Mouse (Mus musculus): Measurements from ENCODE around the gene Accsl. TPM values are rescaled to one million over a fixed set of nuclear protein-coding genes. Genes with fewer than 3 reads are reported as not detected.

Gene Accsl
- polyA plus RNA-seq, 1 experiment from 2014 or later = not detected

DNA sequence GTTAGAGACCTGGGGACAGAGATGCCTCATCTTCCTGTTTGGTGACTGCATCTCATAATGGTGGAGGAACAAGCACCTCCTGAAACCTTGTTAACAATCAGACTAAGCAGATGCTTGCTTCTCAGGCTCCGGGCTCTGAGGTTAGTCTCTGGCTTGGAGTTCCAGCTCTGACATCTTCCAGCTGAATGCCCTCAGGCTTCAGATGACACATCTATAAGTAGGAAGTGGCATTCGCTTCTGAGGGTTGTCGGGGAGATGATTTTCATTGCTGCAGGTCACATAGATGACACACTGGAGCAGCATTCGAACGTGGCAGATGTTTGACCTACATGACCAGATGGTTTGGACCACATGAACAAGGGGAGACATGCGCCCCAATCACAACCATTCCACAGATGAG, 19.4 kb upstream of the Accsl start:
- Histone ChIP-seq H3K4me3 (ENCODE audit: low read depth, low read length) (no peak overlapping the region), H3K36me3 (ENCODE audit: control insufficient read depth, insufficient read depth) (no peaks in the 10 kb centered on the region), H3K9me3 (ENCODE audit: control insufficient read depth) (no peaks in the 10 kb centered on the region), H3K4me1 (replicated peaks; ENCODE audit: control insufficient read depth, insufficient read depth, low read length) (no peaks in the 10 kb centered on the region), H3K27me3 (replicated peaks; ENCODE audit: control insufficient read depth, insufficient read depth, low read length) (no peaks in the 10 kb centered on the region), H3K27ac (ENCODE audit: low read depth, low read length) (no peak overlapping the region), H3K9ac (ENCODE audit: low read depth, low read length) (no peak overlapping the region), H3K4me2 (replicated peaks; ENCODE audit: low read depth) (no peak overlapping the region)
- no peak for TF ChIP-seq CTCF (IDR thresholded peaks at IDR 0.05; ENCODE audit: low read depth)
- 83% methylated on average over 6 of the region's 6 CpGs for whole genome bisulfite sequencing
- no peak for ATAC-seq

DNA sequence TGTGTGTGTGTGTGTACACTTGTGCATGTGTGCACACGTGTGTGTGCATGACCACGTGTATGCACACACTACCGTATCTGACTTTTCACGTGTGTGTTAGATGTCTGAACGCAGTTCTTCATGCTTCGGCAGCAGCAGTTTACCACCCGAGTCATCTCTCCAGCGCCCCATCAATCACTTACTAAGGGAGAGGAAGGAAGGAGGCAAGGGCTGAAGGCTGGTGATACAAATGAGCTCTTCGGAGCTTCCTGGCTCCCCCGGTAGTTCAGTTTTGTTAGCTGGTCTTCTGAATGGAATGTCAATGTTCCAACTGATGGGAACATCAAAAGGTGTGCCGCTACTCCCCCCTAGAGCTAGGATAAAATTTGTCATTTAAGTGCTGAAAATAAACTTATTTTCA, 18.3 kb upstream of the Accsl start:
- H3K36me3 ChIP-seq (ENCODE audit: control insufficient read depth, insufficient read depth) = no peaks in the 10 kb centered on the region
- H3K4me3 ChIP-seq (ENCODE audit: low read depth, low read length) = no peak overlapping the region
- WGBS = 50% methylated on average over 11 of the region's 11 CpGs
- H3K9ac ChIP-seq (ENCODE audit: low read depth, low read length) = no peak overlapping the region
- H3K27ac ChIP-seq (ENCODE audit: low read depth, low read length) = no peak overlapping the region
- no peak for TF ChIP-seq CTCF (IDR thresholded peaks at IDR 0.05; ENCODE audit: low read depth)
- H3K9me3 ChIP-seq (ENCODE audit: control insufficient read depth) = no peaks in the 10 kb centered on the region
- no peaks in the 10 kb centered on the region for H3K4me1 ChIP-seq (replicated peaks; ENCODE audit: control insufficient read depth, insufficient read depth, low read length)
- no peaks in the 10 kb centered on the region for H3K27me3 ChIP-seq (replicated peaks; ENCODE audit: control insufficient read depth, insufficient read depth, low read length)
- no peak overlapping the region for H3K4me2 ChIP-seq (replicated peaks; ENCODE audit: low read depth)
- ATAC-seq = no peak

- Histone ChIP-seq H3K9me3 (ENCODE audit: control insufficient read depth) (no peaks in the 10 kb centered on the region), H3K4me3 (ENCODE audit: low read depth, low read length) (no peak overlapping the region), H3K4me1 (replicated peaks; ENCODE audit: control insufficient read depth, insufficient read depth, low read length) (no peaks in the 10 kb centered on the region), H3K9ac (ENCODE audit: low read depth, low read length) (no peak overlapping the region), H3K36me3 (ENCODE audit: control insufficient read depth, insufficient read depth) (no peaks in the 10 kb centered on the region), H3K27me3 (replicated peaks; ENCODE audit: control insufficient read depth, insufficient read depth, low read length) (no peaks in the 10 kb centered on the region), H3K4me2 (replicated peaks; ENCODE audit: low read depth) (no peak overlapping the region), H3K27ac (ENCODE audit: low read depth, low read length) (no peak overlapping the region)
- ATAC-seq = no peak
- WGBS = 46% methylated on average over 10 of the region's 10 CpGs
- no peak for TF ChIP-seq CTCF (IDR thresholded peaks at IDR 0.05; ENCODE audit: low read depth)
Measured at GRCm38 (mm10) chr2:93886013-93886794, 17.2 kb upstream of the Accsl start.

GRCm38 (mm10) chr2:93883066-93883465, 14.1 kb upstream of the Accsl start:
- 52% methylated on average over 5 of the region's 5 CpGs for WGBS
- no peak overlapping the region for H3K4me2 ChIP-seq (replicated peaks; ENCODE audit: low read depth)
- H3K27ac ChIP-seq (ENCODE audit: low read depth, low read length) = no peak overlapping the region
- H3K27me3 ChIP-seq (replicated peaks; ENCODE audit: control insufficient read depth, insufficient read depth, low read length) = no peaks in the 10 kb centered on the region
- H3K9me3 ChIP-seq (ENCODE audit: control insufficient read depth) = no peaks in the 10 kb centered on the region
- H3K4me1 ChIP-seq (replicated peaks; ENCODE audit: control insufficient read depth, insufficient read depth, low read length) = no peaks in the 10 kb centered on the region
- H3K4me3 ChIP-seq (ENCODE audit: low read depth, low read length) = no peak overlapping the region
- TF ChIP-seq CTCF (IDR thresholded peaks at IDR 0.05; ENCODE audit: low read depth) = peak; percentile 34
- H3K36me3 ChIP-seq (ENCODE audit: control insufficient read depth, insufficient read depth) = no peaks in the 10 kb centered on the region
- no peak overlapping the region for H3K9ac ChIP-seq (ENCODE audit: low read depth, low read length)
- ATAC-seq = no peak

DNA sequence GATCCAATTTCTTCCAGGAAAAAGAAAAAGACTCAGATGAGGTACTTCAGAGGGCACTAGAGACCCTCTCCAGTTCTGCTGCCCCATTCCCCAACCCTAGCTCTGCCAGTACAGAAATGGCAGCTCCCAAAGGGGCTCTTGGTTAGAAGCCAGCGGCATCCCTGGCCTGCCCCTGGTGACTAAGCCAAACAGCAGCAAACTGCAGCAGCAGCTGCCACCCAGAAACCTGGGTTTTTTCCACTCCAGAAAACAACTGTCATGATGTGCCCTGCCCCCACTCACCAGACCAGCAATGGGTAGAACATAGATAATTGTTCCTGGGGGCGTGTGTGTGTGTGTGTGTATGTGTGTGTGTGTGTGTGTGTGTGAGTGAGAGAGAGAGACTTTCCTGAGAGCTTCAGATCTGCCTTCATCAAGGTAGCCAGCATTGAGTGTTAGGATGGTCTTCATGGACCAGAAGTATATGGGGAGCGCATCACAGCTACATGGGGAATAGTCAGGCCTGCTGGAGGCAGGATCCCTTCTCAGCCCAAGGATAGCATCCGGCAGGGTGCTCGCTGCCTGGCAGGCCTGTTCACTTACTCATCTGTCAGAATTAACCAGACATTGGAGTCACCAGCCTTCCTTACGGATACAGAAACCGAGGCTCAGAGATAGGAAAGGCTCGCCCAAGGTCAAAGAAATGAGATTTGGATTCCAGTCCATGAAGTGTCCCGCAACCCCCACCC, 12.8 kb upstream of the Accsl start:
- Histone ChIP-seq H3K36me3 (ENCODE audit: control insufficient read depth, insufficient read depth) (no peaks in the 10 kb centered on the region), H3K27ac (ENCODE audit: low read depth, low read length) (no peak overlapping the region), H3K27me3 (replicated peaks; ENCODE audit: control insufficient read depth, insufficient read depth, low read length) (no peaks in the 10 kb centered on the region), H3K4me2 (replicated peaks; ENCODE audit: low read depth) (no peak overlapping the region), H3K9me3 (ENCODE audit: control insufficient read depth) (no peaks in the 10 kb centered on the region), H3K9ac (ENCODE audit: low read depth, low read length) (no peak overlapping the region), H3K4me1 (replicated peaks; ENCODE audit: control insufficient read depth, insufficient read depth, low read length) (no peaks in the 10 kb centered on the region), H3K4me3 (ENCODE audit: low read depth, low read length) (no peak overlapping the region)
- WGBS = 82% methylated on average over 9 of the region's 9 CpGs
- no peak for TF ChIP-seq CTCF (IDR thresholded peaks at IDR 0.05; ENCODE audit: low read depth)
- no peak for ATAC-seq

DNA sequence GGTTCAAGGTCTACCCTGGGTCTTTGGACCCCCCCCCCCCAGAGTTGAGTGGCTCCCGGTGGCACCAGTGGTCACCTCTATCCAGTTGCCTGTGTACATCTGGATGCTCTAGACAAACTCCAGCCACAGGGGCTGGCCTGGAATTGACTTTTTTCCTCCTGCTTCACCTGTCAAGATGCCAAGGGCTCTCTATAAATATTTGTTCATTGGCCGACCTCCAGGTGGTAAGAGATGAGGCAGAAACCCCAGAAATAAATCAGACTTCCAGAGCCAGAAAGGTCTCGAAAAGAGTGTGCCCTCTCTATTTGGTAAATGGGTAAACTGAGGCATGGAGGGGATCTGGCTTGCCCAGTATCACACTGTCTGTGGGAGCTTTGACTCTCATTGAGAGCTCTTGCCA, 12.0 kb upstream of the Accsl start:
- Histone ChIP-seq H3K27me3 (replicated peaks; ENCODE audit: control insufficient read depth, insufficient read depth, low read length) (no peaks in the 10 kb centered on the region), H3K9me3 (ENCODE audit: control insufficient read depth) (no peaks in the 10 kb centered on the region), H3K27ac (ENCODE audit: low read depth, low read length) (no peak overlapping the region), H3K9ac (ENCODE audit: low read depth, low read length) (no peak overlapping the region), H3K4me3 (ENCODE audit: low read depth, low read length) (no peak overlapping the region), H3K4me2 (replicated peaks; ENCODE audit: low read depth) (no peak overlapping the region), H3K36me3 (ENCODE audit: control insufficient read depth, insufficient read depth) (no peaks in the 10 kb centered on the region), H3K4me1 (replicated peaks; ENCODE audit: control insufficient read depth, insufficient read depth, low read length) (no peaks in the 10 kb centered on the region)
- no peak for TF ChIP-seq CTCF (IDR thresholded peaks at IDR 0.05; ENCODE audit: low read depth)
- WGBS = 47% methylated on average over 3 of the region's 3 CpGs
- no peak for ATAC-seq
